Mouse (Mus musculus): ENCODE measurements around the gene Il3ra.

The Il3ra gene

DNA sequence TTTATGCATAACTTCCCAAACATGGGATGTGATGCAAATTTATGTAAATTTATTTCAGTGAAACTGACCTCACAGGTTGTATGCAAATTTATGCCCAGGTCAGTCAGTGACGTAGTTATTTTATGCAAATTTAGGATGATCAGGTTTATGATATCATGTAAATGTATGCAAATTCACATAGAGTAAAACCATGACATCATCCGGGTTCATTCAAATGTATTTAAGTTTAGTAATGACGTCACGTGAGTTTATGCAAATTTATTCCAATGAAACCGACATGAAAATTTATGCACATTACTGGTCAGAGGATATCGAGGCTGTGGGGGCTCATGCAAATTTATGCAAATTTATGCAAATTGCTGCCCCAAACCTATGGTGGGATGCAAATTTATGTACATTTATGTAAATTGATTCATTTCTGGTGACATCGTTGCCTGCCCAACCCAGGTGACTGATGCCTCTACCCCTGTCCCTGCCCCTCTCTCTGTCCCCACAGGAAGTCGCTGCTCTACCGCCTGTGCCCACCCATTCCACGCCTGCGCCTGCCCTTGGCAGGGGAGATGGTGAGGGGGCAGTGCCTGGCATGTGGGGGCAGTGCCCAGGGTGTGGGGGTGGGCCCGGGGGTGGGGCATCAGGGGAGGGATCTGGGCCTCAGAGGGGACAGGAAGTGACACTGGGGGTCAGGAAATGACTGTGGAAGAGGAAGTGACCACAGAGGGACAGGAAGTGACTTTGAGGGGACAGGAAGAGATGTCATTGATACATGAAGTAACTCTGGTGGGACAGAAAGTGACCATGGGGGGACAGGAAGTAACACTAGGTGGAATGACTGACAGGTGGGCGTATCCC is 8.7 kb downstream of the Il3ra start:
- no peak for DNase-seq (ENCODE audit: inconsistent age in 2 of 2, low spot score in 1 of 2)

DNA sequence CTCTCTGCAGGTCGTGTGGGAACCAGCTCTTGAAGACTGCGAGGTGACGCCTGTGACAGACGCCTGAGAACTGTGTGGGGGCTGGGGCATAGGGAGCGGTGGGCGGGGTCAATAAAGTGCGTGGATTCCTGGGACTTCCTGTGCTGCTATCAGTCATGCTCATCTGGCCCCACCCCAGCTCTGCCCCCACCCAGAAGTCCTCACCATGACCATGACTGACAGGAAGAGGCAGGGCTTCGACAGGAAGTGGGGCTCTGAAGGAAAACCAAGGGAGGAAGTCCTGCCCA is 9.2 kb downstream of the Il3ra start:
- no peak for DNase-seq (ENCODE audit: inconsistent age in 2 of 2, low spot score in 1 of 2)

DNA sequence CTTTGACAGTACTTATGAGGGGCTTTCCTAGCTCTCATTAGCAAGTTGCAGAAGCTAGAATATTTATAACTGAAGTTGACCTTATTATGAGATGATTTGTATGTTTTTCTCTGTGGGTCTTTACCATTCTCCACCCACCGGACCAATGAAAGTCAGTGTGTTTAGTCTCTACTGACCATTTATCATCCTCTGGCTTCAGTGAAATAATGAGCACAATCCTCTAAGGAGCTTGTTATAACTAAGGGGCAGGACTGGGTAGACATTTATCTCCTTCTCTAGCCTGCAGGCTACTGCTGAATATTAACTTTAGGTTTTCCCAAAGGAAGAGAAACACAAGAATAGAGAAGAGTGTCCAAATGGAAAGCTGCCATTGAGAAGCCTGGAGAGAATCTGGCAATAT is 49.5 kb downstream of the Il3ra start:
- DNase-seq (ENCODE audit: inconsistent age in 2 of 2, low spot score in 1 of 2), result no peak

DNA sequence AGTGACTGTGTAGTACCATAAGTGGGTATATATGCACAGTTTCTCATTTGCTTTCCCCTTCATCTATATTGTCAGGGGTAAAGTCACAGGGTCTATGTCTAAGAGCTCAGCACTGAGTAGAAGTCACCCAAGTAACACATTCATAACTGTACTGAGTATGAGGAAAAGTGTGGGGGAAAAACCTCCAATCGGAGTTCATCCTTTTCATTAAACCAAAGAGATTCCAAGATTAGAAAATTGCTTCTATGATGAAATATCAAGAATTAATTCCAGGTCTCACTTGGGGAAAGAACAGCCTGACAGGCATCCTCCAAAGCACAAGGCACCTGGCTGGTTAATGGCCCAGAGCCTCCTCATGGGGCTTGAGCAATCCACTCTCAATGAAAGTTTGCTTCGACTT is 54.9 kb downstream of the Il3ra start, which contains the start of gene Olfr721-ps1:
Gene Olfr721-ps1, plus strand, starts transcription at position 301 of the 400 bp plus-strand sequence.
- no peak for DNase-seq (ENCODE audit: inconsistent age in 2 of 2, low spot score in 1 of 2)
